Mouse (Mus musculus) liver, postnatal 0 days (tissue): ENCODE measurements around the gene Dscam.

Experiments
- CTCF ChIP-seq: sonication (generic); IDR thresholded peaks from 2 replicates; pipeline ENCODE4 v1.5.1; 2016; ENCODE audit warnings: antibody characterized with exemption, low read depth
- EP300 ChIP-seq: IDR thresholded peaks from 2 replicates; pipeline ENCODE4 v1.6.1; 2016; ENCODE audit warnings: antibody characterized with exemption, low read depth, mild to moderate bottlenecking

DNA sequence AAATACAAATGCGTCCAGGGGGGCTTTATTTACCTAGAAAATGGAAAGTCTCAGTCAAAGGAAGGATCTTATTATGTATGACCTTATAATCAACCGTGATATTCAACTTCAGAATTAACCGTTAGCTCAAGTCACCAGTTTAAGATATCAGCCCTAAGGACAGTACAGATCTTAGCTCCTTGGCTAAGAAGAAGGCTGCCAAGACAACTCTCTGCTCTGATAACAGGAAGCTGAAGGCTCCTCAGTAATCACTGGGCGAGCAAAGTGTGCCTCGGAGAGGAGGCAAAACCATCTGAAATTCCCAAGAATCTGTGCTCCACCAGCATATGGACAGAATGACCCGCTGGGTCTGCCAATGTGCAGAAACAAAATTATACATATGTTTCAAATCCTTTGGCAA lies 149.1 kb downstream of the Dscam start:
- TF ChIP-seq CTCF (no peak), EP300 (no peak)
